Mouse (Mus musculus) MEL (cell line): ENCODE results near the gene Adgra1.

Experiments
- CTCF ChIP-seq, 3 experiments: IDR thresholded peaks in 2 of 3; conservative IDR thresholded peaks in 1 of 3; 2 replicates each; pipeline ENCODE4 v1.5.1; 2011 to 2012; ENCODE audit warnings: low read length in 3 of 3, low read depth in 2 of 3, mild to moderate bottlenecking in 2 of 3, improper control_type of control experiment in 1 of 3, inconsistent platforms in 1 of 3, mixed read lengths in 1 of 3, moderate library complexity in 1 of 3; ENCODE audit not compliant: control insufficient read depth in 1 of 3, insufficient read depth in 1 of 3, poor library complexity in 1 of 3, severe bottlenecking in 1 of 3
- E2F4 ChIP-seq: IDR thresholded peaks from 2 replicates; pipeline ENCODE4 v1.6.1; 2011; ENCODE audit warnings: low read depth, low read length, improper control_type of control experiment, borderline replicate concordance
- GABPA ChIP-seq: IDR thresholded peaks from 2 replicates; pipeline ENCODE4 v1.6.1; 2012; ENCODE audit warnings: low read depth, mild to moderate bottlenecking, inconsistent platforms, low read length, improper control_type of control experiment, moderate library complexity
- MAFK ChIP-seq: IDR thresholded peaks from 2 replicates; pipeline ENCODE4 v1.6.1; 2011; ENCODE audit warnings: low read depth, mild to moderate bottlenecking, low read length, improper control_type of control experiment, borderline replicate concordance
- MAX ChIP-seq: IDR thresholded peaks from 2 replicates; pipeline ENCODE4 v1.6.1; 2011; ENCODE audit warnings: low read length, improper control_type of control experiment
- MAZ ChIP-seq: IDR thresholded peaks from 2 replicates; pipeline ENCODE4 v1.6.1; 2012; ENCODE audit warnings: low read depth, mild to moderate bottlenecking, inconsistent platforms, low read length, improper control_type of control experiment
- NELFE ChIP-seq: IDR thresholded peaks from 2 replicates; pipeline ENCODE4 v1.6.1; 2011; ENCODE audit warnings: low read depth, low read length, improper control_type of control experiment
- POLR2A ChIP-seq, 2 experiments: IDR thresholded peaks; 2 replicates each; pipeline ENCODE4 v1.6.1; 2011 to 2012; ENCODE audit warnings: low read length in 2 of 2, mild to moderate bottlenecking in 2 of 2, control low read depth in 1 of 2, improper control_type of control experiment in 1 of 2, low read depth in 1 of 2, moderate library complexity in 1 of 2; ENCODE audit not compliant: control insufficient read depth in 1 of 2, insufficient read depth in 1 of 2, poor library complexity in 1 of 2
- POLR2AphosphoS5 ChIP-seq: IDR thresholded peaks from 2 replicates; pipeline ENCODE4 v1.6.1; 2012; ENCODE audit warnings: low read depth, borderline replicate concordance, mild to moderate bottlenecking, inconsistent platforms, low read length, moderate library complexity, mixed read lengths
- TAL1 ChIP-seq: IDR thresholded peaks from 2 replicates; pipeline ENCODE4 v1.6.1; 2012; ENCODE audit warnings: mild to moderate bottlenecking, inconsistent platforms, low read length, moderate library complexity, mixed read lengths
- USF1 ChIP-seq: IDR thresholded peaks from 2 replicates; pipeline ENCODE4 v1.6.1; 2014; ENCODE audit warnings: low read depth, mild to moderate bottlenecking, inconsistent platforms, low read length, improper control_type of control experiment, moderate library complexity
- USF2 ChIP-seq, 2 experiments: IDR thresholded peaks; 2 replicates each; pipeline ENCODE4 v1.6.1; 2011 to 2012; ENCODE audit warnings: improper control_type of control experiment in 2 of 2, low read length in 2 of 2, borderline replicate concordance in 1 of 2, inconsistent platforms in 1 of 2, low read depth in 1 of 2, mild to moderate bottlenecking in 1 of 2; ENCODE audit not compliant: insufficient read depth in 1 of 2

DNA sequence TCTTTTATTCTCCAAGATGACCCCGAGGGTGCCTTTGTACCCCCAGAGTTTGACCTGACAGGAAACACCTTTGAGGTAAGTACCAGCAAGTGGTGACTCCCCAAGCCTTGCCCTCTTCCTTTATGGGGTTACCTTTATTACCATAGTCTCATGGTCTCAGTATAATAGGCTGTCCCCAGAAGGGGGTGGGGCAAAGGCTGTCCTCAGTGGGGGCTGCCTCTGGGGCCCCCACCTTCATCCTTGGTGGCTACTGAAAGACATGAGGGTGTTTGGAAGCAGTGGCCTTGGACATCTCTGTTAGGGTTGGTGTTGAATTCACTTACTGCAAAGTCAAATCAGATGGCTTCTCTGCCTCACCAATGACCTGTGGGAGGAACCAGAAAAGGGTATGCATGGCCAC lies 68.0 kb downstream of the Adgra1 start:
- TF ChIP-seq NELFE (no peak), POLR2A (IDR thresholded peaks at IDR 0.05; ENCODE audit: control insufficient read depth in 1 of 2, insufficient read depth in 1 of 2, low read depth in 1 of 2, low read length in 2 of 2, poor library complexity in 1 of 2) (no peak), USF1 (no peak), CTCF (IDR thresholded peaks at IDR 0.05 in 2 of 3, conservative IDR thresholded peaks at IDR 0.05 in 1 of 3; ENCODE audit: control insufficient read depth in 1 of 3, insufficient read depth in 1 of 3, low read depth in 2 of 3, low read length in 3 of 3, poor library complexity in 1 of 3, severe bottlenecking in 1 of 3) (no peak), GABPA (no peak), USF2 (IDR thresholded peaks at IDR 0.05; ENCODE audit: borderline replicate concordance in 1 of 2, insufficient read depth in 1 of 2, low read depth in 1 of 2, low read length in 2 of 2) (no peak), MAFK (no peak), MAX (no peak), TAL1 (no peak), MAZ (no peak), E2F4 (no peak), POLR2AphosphoS5 (no peak)
